Mouse (Mus musculus) liver, adult 2 months (tissue): ENCODE data around the gene Mtg2.

ENCODE experiments used
- CTCF ChIP-seq: fragments of 200-500 bp; IDR thresholded peaks from 2 replicates; pipeline ENCODE4 v1.5.1; 2011; ENCODE audit warnings: low read depth, low read length, control low read depth
- POLR2A ChIP-seq: fragments of 200-500 bp; IDR thresholded peaks from 2 replicates; pipeline ENCODE4 v1.6.1; 2011; ENCODE audit warnings: low read length, control low read depth; ENCODE audit not compliant: insufficient read depth; ENCODE audit errors: extremely low read depth

GRCm38 (mm10) chr2:180020919-180021318 lies 49.5 kb upstream of the Mtg2 start:
- TF ChIP-seq POLR2A (no peak), CTCF (no peak)
